Mouse (Mus musculus) cerebellum, postnatal 36 days (tissue): ENCODE measurements around the gene S100pbp.

ENCODE experiments used
- DNase-seq, 2 experiments: peaks; one replicate each; pipeline ENCODE4 v3.0.0; 2021 to 2022; ENCODE audit warnings: mixed read lengths in 2 of 2

Gene S100pbp

DNA sequence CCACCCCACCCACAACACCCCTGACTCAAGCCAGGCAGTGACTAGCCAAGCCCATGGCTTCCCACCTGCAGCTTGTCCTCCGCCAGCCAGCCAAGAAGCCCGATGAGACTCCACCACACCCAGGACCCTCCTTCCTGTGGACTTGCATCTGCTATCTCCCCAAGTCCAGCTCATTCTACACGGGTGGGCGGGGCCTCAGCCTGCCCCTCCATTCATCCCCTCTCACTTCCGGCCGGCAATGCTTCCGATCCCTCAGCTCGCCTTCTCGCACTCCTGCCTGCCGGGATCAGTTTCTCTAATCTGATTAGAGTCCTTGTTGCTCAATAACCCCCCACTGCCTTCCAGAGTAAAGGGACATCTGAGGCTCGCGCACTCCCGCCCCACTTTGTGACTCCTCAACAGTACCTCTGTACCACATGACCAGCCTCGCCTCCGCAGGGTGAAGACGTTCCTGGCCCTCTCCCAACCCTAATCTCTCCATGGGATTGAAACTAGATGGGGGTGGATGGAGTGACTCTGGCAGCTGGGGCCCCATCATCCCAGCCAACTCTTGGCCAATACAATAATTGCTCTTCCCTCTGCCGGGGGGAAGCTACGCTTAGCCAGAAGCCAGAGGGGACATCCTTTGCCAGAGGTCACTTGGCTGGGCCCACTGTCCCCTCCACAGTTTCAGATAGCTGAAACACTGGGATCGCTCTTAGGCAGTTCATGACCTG, 63.6 kb downstream of the S100pbp start:
- DNase-seq, result peak in 1 of 2 experiments; percentile 7

DNA sequence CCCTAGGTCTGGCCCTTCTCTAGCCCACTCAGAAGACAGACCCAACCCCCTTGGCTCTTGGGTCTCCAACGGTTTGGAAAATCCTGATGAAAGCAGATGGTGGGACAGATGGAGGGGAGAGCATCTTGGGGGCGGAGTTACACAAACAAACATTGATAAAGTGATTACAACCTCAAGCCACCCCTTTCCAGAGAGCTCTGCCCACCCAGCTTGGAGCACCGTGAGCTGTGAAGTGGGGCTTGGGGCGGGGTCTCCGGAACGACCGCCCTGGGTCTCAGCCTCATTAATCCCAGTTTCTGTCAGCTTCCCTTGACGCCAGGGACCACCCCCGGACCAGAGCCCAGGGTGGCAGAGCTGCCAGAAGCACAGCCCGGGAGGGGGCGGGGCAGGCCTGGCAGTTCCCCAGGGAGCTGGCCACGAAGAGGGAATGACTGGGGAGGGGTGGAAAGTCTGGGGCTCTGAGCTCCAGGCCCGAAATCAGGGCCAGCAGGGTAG, 64.8 kb downstream of the S100pbp start:
- peak in 1 of 2 experiments; percentile 36 for DNase-seq

DNA sequence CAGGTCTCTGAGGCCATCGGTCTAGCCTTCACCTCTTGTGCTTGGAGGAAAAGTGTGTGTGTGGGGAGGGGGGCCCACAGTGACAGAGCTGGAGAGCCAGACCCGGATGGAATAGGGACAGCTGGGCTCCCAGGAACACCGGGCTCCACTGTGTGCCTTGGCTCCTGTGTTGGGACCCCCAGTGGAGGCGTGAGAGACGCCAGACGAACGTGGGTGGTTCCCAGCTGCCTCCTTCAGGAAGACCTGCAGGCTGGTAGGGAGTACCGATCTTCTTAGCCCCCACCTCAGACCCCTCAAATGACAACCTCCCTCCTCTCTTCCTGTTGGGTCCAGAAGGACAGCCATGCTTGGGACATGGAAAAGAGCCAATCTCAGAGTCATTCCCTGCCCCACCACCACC, 66.8 kb downstream of the S100pbp start:
- peak in 1 of 2 experiments; percentile 7 for DNase-seq

DNA sequence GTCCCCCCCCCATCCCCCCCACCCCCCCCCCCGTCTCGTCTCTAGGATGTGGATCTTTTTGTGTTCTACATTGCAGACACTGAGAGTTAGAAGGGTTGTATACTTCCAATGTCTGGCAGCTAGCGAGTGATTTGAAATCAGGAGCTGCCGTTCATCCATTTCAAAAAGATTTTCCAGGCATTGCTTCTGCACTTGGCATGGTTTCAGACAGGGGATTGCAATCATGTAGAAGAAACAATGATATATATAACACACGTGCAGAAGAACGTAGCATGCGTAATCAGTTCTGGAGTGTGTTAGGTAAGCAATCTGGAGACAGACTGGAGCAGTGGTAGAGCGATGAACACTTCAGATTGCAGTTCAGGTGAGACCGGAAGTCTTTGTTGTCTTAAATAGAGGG, 67.4 kb downstream of the S100pbp start:
- DNase-seq, result no peak

DNA sequence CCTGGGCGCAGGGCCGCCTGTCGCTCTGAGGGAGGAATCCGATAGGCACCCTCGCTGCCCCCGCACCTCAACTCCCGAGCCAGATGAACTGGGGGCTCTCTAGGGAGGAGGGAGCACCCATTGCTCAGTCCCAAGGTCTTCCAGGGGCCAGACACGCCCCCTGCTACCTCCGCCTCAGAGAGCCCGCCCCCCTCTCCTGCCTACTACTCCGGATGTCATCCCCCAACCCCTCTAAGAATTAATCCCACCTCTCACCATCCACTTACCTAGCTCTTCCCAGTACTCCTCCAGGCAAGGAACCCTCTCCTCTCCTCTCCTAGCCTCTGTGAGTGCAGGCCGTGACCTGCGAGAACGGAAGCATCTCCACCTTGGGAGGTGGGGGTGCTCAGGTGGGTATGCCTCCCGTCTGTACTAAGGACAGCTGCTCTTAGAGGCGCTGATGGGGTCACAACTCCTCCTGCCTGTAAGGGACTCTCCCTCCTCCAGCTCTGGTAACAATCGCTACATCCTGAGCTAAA, 67.9 kb downstream of the S100pbp start, which contains the start of gene Hpca:
Hpca (minus strand) TSS at position 468 of the 518 bp plus-strand sequence.
- DNase-seq, result peak in 1 of 2 experiments; percentile 4

DNA sequence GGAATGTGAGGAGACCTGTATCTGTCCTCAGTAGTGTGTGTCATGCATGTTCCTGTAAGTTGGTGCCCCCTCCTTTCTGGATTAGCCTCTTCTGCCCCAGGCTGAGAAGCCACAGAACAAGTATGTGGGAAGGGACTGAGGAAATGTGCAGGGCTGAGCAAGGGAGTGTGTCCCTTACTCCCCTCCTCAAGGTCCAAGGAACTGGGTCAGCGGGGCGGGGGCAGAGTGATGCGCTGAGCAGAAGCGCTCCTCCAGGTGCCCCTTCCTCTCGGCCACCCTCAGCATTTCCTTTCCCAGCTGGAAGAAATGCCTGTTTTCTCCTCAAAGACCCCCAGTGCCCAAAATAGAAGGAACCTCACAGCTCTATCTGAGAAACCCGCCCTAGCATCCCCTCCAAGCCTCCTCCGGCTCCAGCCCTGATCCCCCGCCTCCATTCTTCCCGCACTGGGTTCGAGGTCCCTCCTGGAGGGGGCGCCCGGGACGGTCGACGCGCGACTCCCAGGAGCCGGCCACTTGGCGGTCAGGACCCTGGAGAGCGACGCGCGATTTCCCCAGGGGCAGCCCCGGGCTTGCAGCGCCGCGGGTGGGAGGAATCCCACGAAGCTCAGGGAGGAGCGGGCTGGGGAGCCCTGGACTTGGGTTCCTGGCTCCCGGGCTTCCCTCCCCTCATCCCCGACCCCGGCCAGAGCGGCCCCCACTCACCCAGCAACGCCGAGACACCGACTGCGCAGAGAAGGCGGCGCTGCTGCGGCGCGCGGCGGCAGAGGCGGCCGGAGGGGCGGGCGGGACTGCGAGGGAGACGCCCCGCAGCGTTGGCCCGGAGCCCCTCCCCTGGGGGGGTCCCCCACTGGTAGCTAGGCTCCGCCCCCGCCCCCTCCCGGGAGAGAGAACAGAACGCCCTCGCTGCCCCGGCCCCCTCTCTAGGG, 68.7 kb downstream of the S100pbp start:
- DNase-seq, result peak in 1 of 2 experiments; percentile 44

DNA sequence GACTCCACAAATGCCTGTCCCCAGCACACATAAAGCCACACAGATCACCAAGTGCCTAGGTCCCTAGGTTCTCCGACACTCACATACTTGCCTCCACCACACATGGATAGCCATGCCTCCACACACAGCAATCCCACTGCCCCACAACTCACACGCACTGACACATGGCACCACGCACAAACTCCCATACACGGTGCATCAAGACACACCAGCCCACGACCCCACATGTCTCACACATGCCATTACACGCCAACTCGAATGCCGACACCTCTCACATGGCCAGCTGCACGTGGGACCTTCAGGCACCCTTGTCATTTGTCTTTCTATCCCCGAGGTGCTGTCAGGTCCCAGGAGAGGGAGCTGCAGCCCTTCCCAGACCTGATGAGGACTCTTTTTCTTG, 69.8 kb downstream of the S100pbp start:
- DNase-seq, result peak in 1 of 2 experiments; percentile 1

DNA sequence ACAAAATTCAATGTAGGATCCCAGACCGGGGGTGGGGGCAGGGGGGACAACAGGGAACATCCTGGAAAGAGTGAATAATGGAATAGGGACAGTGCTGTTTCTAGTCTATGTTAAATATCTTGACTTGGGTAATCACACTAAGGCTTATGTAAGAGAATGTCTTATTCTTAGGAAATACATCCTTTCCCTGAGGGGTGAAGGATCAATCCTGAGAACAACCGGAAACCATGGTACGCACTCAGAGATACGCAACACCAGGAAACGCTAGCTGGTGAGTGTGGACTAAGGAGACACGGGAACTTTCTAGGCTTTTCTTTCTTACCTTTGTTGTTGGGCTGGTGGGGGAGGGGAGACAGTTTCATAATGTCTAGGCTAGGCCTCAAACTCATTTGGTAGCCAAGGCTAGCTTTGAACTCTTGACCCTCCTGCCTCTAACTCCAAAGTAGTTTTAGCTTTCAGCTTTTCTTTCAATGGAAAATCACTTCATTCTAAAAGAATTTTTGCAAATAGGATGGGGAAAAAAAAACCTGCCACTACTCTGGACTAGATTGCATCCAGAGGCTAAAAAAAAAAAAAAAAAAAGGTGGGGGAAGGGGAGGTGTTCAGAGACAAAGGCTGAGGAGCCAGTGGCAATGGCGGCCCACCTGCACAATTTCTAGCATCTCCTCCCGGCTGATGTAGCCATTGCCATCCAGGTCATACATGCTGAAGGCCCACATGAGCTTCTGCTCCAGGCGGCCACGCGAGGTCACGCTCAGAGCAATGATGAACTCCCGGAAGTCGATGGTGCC, 71.6 kb downstream of the S100pbp start:
- DNase-seq, result peak in 1 of 2 experiments; percentile 2

DNA sequence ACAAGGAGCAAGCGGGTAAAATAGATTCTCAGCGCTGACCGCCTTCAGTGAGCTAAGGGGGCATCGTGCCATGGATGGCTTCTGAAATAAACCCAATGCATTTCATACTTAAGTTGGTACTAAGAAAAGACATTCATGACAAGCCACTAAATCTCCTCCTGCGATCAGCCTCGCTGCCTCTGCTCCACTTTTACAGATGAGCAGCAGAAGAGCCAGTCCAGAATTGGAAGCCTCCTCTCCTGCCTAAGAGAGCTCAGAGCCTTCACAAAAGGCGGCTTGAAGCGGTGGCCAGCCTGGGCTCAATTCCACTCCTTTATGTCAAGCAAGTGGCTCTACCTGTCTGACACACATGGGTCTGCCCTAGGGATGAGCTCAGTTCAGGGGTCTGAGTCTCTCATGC, 72.8 kb downstream of the S100pbp start:
- no peak for DNase-seq

DNA sequence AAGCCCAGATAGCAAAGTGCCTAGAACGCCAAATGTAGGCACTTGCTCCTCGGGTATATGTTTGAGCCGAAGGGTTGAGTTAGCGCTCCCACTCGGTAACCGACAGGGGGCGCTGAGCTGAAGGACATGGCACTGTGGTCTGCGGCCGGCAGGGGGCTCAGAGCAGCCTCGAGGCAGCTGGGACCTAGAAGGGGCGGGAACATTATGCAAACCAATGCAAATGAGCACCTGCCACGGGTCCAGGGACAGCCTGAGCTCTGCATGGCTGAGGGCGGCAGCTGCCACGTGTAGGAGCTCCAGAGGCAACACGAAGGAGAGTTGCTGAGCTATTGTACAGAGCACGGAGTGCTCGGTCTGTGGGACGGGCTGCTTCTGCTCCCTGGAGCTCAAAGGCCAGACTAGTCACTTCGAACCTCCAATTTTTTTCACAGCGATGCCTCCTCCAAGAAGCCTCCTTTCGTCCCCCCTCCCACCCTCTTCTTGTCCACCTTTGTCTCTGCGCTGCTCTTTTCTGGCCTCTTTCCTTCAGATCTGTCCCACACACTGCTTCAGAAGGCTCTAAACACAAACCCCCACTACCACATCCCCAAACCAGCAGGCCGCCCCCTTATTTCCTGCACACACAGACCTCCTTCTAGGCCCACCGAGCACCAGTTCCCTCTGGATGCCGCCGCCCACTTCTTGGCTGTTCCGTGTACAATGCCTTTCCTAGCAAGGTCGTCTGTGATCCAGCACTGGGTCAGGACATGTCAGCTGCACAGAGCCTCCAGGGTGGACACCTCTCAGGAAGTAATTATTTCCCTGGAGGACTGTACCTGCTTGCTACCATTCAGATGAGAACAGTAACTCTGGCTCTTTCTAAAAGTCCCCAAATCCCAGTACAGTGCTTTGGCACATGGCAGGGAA, 76.2 kb downstream of the S100pbp start:
- peak; percentile 83 to 89 for DNase-seq

DNA sequence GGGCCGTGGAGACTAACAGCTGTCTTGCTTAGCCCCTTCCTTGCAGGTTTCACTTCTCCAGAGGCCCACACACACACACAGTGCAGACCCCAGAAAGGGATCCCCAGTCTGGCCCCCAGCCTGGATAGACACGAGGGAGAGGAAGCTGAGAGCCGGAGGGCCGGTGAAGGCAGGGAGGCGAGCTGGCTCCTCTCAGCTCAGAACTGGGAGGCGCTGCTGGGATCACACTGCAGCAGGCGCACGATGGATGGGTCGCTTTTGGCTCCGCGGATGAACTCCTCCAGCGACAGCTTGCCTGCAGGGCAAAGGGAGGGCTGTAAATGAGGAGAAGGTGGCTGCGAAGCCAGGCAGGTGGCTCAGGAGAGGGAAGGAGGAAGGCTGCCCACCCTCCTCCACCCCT, 77.3 kb downstream of the S100pbp start:
- DNase-seq, result no peak

DNA sequence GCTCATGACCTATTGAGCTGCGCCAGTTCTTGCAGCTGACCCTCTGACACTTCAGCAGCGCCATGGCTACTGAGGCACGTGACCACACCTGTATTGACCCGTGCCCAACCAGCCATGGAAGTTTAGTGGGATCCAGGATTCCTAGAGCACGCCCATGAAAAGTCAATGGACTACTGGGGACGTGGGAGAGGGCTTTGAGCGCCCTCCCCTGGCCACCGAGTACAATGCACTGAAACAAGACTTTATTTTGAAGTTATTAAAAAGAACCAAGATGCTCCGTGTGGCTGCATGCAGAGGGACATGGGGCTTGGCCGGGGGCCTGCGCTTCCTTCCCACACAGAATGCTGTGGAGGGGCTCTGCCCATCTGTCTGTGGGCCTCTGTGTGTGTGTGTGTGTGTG, 78.2 kb downstream of the S100pbp start:
- DNase-seq, result no peak

DNA sequence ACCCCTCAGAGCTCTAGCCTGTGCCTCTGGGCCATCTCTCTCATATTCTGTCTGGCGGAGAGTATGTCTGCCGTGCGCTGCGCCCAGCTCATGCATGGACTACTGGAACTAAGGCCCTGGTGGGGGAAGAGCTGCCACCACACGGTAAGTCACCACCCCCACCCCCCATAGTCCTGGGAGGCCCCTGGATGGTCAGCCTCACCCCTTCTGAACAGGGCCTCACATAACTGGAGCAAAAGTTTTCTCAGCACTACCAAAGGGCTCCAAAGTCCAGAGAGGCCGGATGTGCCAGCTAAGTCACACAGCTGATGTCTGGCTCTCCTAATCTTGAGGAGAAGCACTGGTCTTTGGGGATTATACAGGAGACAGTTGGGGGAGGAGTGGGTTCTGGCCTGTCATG, 78.7 kb downstream of the S100pbp start:
- no peak for DNase-seq

DNA sequence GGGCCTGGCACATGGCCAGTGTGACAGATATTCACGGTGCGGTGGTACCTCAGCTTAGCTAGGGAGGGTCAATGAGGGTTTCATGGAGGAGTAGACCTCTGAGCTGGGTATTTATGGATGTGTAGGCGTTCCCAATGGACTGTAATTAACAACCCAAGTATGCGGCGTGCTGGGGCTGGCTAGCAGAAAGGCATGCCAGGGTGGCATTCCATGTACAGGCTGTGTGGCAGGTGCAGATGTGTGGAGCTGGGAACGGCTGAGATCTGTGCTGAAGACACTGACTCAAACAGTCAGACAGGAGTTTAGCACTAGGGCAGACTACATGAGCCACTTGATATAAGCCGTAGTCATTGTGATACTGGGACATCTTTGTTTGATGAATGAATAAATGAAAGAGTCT, 80.9 kb downstream of the S100pbp start:
- no peak for DNase-seq

DNA sequence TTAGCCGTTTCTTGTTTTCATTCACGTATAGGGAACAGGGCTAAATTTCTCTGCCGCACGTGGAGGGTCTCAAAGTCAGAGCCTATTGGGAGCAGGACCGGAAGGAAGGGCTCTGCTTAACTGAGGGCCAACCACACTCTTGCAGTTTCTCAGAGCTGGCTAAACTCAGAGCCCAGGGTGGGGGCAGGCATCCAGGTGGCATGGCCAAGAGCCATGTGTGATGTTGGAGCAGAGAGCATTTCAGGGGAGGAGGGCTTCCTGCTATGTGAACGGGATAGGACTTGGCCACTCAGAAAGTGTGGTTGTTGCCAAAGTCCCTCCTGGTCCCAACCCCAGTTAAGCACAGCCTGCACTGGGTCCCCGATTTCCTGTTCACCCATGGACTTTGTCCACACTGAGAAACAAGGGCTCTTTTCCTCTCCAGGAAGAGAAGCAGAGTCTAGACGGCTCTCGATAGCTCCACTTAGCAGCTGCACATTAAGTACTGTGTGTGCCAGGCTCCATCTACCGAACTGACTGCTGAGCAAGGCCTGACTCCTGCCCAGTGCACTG, 82.1 kb downstream of the S100pbp start:
- DNase-seq, result no peak

DNA sequence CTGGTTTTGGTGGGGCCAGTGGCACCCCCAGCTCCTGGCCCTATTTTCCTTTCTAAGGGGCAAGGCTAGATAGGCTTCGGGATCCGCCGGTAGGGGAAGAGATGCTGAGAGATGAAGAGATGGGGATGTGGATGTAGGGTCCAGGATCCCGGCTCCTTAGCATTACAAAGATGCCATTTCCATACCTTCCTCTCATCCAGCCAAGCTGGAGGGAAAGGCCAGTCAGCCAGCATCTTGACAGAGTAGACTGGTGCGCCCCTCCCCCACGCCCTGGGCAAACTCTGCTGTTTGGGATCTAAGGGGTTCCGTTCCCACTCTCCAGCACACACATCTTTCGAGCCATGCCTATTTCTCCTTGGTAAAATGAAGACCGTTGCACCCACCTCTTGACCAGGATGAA, 83.5 kb downstream of the S100pbp start:
- no peak for DNase-seq

DNA sequence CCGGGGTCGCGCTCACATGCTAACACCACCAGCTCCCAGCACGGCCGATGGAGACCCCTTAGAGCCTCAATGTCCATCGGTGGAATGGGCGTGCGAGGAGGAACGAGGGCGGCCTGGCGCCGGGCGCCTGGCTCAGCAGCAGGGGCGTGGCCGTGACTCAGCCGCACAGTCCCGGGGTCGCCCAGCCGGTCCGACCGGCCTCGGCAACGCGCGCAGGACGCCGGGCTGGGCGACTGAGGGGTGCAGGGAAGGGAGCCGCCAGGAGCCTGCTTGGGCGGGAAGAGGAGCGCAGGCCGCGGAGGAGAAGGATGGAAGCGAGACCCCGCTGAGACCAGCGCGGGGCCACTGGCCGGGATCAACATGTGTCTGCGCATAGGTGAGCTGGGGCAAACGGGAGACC, 84.2 kb downstream of the S100pbp start, which contains the start of gene Tmem54:
Tmem54 (plus strand) TSS at position 193 of the 400 bp plus-strand sequence.
- DNase-seq, result no peak

DNA sequence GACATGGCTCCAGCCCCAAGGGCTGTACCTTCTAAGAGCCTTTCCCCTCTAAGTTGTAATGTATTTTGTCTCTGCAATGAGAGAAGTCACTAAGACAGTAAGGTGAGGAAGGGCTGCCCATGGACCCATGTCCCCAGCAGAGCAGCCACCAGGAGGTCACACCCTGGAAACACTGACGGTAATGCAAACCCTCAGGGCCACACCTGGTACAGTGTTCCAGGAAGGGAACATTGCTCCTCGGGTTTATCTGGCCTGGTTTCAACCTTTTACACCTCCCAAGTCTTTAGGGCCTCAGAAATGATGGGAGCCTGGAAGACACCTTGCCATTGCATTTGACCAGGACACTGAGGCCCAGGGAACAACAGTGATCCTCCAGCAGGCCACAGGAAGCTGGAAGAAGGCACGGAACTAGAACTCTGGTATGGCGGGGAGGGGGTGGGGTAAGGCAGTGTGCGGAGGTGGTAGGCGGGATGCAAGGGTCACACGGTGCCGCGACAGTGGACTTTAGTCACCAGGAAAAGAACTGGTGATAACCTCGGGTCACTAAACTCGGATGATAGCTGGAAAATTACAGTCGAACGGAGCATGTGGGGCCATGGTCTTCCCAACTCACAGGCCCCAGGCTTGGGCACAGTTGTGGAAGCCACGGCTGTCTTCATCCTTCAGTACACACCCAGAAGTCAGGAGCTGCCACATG, 87.2 kb downstream of the S100pbp start:
- DNase-seq, result no peak
